Mouse (Mus musculus) cerebellum, adult (tissue): ENCODE results near the gene Mrps18a.

ENCODE experiments used
- ATAC-seq: cut with Nextera tagmentation; 2 replicates; pipeline ENCODE4 v1.9.2; 2017; ENCODE audit warnings: mild to moderate bottlenecking, moderate library complexity, mixed read lengths; ENCODE audit not compliant: insufficient number of reproducible peaks, low FRiP score, low TSS enrichment

The Mrps18a gene

DNA sequence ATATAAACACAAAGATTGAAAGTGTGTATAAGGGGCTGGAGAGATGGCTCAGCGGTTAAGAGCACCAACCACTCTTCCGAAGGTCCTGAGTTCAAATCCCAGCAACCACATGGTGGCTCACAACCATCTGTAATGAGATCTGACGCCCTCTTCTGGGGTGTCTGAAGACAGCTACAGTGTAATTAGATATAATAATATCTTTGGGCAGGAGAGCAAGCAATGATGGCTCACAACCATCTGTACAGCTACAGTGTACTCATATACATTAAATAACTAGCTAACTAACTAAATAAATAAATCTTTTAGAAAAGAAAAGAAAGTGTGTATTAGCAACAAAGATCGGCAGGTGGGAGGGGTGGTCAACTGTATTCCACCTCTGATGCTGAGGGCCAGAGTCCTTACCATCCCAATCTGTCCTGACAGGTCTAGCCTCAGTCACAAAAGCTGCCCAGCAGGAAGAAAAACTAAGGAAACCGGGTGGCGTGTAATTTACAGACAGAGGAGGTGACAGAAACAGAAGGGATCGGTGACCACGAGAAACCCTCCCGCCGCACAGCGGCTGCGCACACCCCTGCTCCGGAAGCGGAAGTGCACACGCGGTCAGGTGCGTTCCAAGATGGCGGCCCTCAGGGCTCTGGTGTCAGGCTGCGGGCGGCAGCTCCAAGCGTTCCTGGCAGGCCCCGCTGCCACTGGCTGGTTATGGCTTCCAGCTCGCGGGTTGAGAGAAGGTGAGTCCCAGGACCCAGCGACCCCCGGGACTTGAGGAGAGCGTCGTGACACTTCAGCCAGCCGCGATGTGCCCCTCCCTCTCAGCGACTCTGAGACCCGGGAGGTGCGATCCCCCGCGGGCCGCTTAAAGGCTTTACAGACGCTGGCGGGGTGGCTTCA is at the start of gene Mrps18a:
Gene Mrps18a (plus strand): TSS at position 585 of the 888 bp plus-strand sequence.
- peak; percentile 97 for ATAC-seq

GRCm38 (mm10) chr17:46063283-46063973 is 47.4 kb upstream of the Mrps18a start:
- no peak for ATAC-seq

- ATAC-seq = no peak
Measured at GRCm38 (mm10) chr17:46063974-46064312, 46.8 kb upstream of the Mrps18a start.

GRCm38 (mm10) chr17:46070046-46070445 is 40.7 kb upstream of the Mrps18a start:
- no peak for ATAC-seq

GRCm38 (mm10) chr17:46071531-46071930 is 39.3 kb upstream of the Mrps18a start:
- ATAC-seq = no peak

DNA sequence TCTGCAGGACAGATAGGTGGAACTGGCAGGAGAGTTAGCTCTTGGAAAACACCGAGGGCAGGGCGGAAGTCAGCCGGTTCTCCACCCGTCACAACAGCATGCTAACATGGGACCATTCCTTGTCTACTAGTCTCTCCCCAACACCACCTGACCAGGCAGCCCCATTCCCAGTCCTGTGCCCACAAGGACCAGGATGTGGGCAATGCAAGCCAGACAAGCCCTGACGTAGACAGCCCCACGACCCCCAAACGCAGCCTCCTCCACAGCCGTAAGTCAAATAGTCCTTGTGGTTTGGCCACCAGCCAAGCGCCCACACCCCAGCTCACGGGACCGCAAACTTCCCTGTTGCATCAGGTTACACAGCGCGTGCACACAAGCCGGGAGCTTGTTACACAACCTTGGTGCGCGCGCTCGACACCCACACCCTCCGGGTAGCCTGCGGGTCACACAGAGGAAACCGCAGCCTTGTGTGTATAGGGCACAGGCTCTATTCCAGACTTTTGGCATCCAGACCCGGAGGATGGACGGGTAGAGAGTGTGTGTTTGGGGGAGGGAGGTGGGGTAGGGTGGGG is 37.0 kb upstream of the Mrps18a start:
- ATAC-seq = peak; percentile 49; the same call in 1 of the 2 replicates

GRCm38 (mm10) chr17:46074398-46075115 is 36.2 kb upstream of the Mrps18a start:
- ATAC-seq = no peak

GRCm38 (mm10) chr17:46075116-46075485 is 35.7 kb upstream of the Mrps18a start:
- no peak for ATAC-seq

- no peak for ATAC-seq
Measured at GRCm38 (mm10) chr17:46075551-46076259, 35.1 kb upstream of the Mrps18a start.

GRCm38 (mm10) chr17:46076260-46076551 is 34.6 kb upstream of the Mrps18a start:
- no peak for ATAC-seq

DNA sequence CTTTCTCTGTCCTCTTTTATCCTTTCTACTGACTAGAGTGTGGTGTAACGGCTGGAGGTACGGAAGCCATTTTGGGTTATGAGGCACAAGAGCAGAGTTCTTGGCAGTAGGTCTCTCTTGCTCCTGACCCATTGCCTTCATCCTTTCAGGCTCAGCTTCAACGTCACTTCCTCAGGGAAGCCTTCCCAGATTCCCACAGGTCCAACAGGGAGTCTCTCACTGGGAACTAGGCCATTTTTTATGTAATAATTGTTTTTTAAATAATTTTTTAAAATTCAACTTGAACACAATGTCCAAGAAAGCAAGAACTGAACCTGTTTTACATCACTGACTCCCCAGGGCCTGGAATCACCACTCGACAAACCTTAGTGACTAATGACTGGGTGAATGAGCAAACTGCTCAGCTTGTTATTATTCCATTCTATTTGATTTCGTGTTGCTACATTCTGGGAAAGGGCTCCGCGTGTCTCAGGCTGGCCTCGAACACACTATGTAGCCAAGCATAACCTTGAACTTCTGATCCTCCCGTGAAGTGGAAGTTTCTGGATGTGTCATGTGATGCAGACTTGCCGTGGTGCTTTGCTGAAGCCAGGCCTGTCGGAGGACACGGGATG is 32.8 kb upstream of the Mrps18a start:
- ATAC-seq = no peak

GRCm38 (mm10) chr17:46079037-46079436 is 31.7 kb upstream of the Mrps18a start:
- no peak for ATAC-seq

DNA sequence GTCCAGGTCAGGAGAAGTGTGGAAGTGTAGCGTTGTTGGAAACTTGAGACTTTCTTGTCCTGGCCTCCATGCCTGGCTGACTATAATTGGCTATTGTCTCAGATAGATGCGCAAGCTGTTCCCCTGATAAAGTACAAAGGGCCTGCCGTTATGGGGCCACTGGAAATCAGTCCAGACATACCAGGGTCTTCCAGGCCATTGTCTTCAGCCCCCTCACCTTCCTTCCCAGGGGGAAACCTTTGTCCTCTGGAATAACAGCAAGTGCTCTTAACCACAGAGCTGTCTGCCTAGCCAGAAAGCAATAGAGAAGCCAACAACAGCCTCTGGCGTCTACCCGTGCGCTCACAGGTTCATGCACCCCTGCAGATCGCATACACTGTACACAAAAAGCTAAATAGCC is 30.4 kb upstream of the Mrps18a start:
- ATAC-seq = no peak

GRCm38 (mm10) chr17:46081042-46081441 is 29.7 kb upstream of the Mrps18a start:
- no peak for ATAC-seq

- no peak for ATAC-seq
Measured at GRCm38 (mm10) chr17:46081657-46082056, 29.1 kb upstream of the Mrps18a start.

DNA sequence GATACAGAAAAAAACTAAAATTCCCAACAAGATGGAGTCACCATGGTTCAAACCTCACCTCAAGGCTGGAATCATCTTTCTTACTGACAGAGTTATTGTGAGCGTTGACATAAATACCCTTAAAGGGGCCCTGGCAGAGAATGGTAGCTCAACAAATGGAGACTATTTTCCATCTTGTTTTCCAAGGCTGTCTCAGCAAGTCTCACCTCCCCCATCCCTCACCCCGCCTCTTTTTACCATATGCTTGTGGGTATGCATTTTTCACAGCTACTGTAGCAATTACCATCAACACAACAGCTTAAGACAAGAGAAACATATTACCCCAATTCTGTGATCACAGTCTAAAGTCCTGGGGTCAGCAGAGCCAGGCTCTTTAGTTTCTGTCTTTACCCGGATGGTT is 27.4 kb upstream of the Mrps18a start:
- no peak for ATAC-seq

DNA sequence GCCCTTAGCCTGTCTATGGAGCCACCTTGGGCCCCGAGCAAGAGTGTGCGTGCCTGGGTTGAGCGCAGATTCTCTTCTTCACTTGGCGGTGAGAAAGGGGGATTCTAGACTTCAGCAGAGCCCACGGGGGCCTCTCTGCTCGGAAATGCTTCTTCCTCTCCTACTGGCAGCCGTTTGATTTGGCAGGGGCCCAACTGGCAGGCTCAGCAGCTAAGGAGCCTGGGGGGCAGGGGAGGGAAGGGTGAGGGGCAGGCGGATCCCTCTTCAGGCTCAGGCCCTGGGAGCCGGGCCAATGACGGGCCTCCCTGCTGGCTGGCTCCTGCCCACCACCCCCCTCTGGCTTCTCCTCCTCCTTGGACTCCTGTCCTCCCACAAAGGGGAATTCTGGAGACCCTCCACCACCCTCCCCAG is 26.7 kb upstream of the Mrps18a start:
- ATAC-seq = no peak

DNA sequence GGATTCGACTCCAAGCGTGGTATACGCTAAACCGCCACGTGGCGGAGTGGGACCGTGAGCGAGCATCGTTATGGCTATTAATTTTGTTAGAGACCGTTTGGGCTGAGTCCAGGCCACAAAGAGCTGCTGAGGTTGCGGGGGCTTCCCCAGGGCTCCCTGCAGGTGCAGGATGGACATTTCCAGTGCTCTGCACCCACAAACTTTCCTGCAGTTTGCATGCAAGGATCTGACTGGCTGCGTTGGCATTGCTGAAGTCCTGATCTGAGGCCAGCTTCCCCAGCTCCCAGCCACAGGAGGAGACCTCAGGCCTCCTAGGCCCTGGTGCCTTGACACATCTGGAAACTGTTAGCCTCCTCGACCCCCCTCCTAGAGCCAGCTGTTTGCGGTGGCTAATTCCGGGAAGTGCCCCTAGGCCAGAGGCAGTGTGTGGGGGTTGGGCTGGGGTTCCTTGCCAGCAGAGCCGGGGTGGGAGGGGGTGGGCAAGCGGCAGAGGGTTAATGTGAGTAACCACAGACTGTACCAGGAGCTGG is 24.4 kb upstream of the Mrps18a start:
- ATAC-seq = no peak

GRCm38 (mm10) chr17:46091351-46091750 is 19.4 kb upstream of the Mrps18a start:
- no peak for ATAC-seq

DNA sequence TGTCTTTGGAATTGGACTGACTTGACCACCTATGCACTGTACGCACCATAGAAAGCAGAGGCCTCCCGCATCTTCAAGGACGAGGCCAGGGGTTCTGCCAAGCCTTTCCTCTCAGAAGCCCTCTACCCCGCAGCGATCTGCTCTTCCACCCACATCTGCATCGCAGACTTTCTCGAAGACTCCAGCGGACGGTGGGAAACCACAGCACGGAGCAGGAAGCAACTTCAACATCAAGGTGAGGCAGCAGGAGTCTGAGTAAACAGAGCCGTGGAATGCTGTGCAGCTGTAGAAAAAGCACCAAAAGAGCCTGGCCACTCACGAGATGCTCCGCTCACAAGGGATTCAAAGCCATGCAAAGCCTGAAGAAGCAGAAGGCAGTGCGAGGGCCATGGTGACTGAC is 18.9 kb upstream of the Mrps18a start:
- ATAC-seq = no peak
